Mouse (Mus musculus): Measurements from ENCODE around the gene Ing1. TPM values are rescaled to one million over a fixed set of nuclear protein-coding genes. Genes with fewer than 3 reads are reported as not detected.
A peak's percentile ranks its signal among the peaks of the same experiment; 100 is the strongest.

The Ing1 gene
- 10 to 100 TPM; 26.5 to 29.0 TPM for total RNA-seq (2021)
- long read RNA-seq, experiment 1, transcript Ing1-201 (2 exons, 2,814 nt), result minor isoform, 23 of 52 reads
- long read RNA-seq, experiment 1, transcript Ing1-202 (2 exons, 1,971 nt), result major isoform, 25 of 52 reads
- long read RNA-seq, experiment 1, partial matches to known transcripts, result 1 of 52 reads
- long read RNA-seq, experiment 1, other reads (novel, unspliced or antisense), result 1 of 52 reads
- long read RNA-seq, experiment 2, transcript Ing1-201 (2 exons, 2,814 nt), result minor isoform, 19 of 48 reads
- long read RNA-seq, experiment 2, transcript Ing1-202 (2 exons, 1,971 nt), result major isoform, 20 of 48 reads
- long read RNA-seq, experiment 2, partial matches to known transcripts, result 0 of 48 reads
- long read RNA-seq, experiment 2, other reads (novel, unspliced or antisense), result 7 of 48 reads

DNA sequence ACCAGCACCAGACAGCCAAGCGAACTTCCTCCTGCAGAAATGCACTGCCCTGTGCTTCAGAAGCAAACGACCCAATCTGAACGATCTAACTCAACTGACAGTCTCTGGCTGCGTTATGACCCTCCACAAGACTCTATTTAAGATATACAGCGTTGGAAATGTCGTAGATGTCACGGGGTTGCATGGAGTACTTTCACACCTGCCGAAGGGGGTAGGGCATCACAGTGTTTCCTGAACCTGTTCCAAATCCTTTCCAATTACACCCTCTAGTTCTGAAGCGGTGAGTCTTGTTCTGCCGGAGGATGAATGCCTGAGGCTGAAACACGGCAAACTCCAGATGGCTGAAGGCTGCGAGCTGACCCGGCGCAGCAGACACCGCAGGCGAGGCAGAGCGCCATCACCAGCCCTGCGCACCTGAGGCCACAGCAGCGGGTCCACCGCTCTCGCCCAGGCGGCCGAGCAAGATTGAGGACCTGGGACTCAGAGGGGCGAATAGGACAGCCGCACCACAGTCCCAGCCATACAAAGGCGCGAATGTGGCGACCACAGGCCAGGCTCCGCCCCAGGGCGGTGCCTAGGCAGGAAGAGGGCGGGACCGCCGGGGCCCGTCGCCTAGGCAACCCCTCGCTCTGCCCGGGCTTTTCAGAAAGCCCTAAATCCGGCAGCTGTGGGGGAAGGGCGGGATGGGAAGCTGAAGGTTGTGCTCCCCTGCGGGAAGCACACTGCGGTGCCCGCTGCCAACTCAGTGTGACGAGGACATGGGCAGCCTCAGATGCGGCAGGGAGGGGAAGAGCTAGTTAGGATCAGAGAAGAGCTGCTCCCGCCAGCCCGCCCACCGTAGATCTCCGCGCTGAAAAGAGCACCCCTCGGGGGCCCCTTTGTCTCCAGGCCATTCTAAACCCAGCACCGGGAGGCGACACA is at the start of gene Ing1:
Gene Ing1, plus strand, starts transcription at position 773 of the 921 bp plus-strand sequence.
- DNase-seq, result peak; percentile 92

DNA sequence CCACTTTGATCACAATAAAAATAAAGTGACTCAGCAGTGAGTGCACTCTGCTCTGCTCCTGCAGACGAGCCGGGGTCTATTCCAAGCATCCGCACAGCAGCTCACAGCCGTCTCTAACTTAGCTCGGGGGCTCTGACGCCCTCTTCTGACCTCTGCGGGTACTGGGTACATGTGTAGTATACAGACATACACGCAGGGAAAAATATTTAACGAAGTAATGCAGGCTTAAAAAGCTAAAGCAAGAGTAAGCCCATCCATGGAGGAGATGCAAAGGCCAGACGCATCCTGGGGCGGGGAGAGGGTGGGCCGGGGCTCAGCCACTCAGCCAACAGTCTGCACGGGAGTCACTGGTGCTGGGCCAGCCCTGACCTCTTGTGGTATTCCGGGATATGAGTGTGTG is 49.3 kb upstream of the Ing1 start:
- DNase-seq, result no peak

DNA sequence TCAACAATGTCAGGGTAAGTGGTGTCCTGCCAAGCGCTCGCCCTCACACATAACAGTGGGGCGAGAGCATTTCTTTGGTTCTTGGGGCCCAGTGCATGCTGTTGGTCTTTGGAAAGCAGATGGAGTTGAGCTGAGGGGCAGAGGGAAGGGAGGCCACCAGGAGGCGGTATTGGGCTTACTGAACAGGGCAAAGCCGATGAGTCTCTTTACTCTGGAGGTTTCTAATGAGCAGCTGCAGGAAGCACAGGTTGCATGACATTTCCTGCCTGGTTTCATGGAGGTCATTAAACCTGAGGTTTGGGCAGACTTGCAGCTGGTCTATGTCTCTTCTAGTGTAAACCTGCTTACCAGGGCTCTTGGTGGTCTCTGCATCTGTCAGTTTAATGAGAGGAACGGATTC is 48.6 kb upstream of the Ing1 start:
- peak; percentile 71 for DNase-seq

DNA sequence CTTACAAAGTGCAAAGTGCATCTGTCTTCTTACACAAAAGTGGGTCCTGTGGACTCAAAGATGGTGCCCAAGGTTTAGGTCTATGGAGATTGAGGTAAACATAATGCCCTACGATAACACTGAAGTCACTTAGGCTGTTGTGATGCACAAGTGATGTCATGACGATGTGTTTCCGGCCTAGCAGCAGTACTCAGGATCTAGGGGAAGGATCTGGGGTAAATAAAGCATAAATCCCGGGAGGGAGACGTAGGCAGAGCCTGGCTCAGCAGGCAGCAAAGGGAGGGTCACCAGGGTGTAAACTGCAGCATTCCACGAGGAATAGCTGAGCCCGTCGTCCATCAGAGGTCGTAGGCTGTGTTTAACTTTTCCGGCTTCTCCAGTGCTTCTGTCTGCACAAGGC is 46.5 kb upstream of the Ing1 start:
- no peak for DNase-seq

DNA sequence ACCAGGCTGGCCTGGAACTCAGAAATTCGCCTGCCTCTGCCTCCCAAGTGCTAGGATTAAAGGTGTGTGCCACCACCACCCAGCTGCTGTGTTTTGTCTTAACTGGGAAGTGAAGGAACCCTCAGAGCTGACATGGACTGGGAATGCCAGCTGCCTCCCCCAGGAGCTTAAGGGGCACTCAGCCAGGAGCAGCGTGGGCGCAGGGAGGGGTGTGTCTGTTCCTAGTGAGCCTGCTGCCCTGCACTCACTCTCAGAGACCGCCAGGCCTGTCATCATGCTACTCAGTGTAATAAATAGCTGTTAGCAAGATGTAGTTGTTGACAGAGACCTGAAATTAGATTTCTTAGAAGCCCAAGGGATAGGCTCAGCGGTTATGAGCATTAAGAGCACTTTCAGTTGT is 44.4 kb upstream of the Ing1 start:
- DNase-seq, result no peak

DNA sequence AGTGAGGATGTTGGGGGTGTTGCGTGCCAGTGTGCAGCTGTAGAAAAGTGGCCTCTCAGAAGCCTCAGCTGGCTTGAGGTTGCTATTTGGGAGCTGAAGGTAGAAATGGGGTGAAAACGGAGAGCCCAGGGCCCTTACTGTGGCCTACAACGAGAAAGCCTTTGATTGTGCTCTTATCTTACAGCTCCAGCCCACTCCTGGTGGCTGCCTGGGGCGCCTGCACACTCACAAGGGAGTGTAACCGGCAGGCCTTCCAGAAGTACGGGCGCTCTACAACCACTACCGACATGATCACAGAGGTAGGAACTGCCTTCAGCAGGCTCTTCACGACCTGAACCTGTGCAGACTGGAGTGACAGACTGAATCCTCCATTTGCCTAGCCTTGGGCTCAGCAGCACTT is 42.7 kb upstream of the Ing1 start:
- DNase-seq, result no peak

DNA sequence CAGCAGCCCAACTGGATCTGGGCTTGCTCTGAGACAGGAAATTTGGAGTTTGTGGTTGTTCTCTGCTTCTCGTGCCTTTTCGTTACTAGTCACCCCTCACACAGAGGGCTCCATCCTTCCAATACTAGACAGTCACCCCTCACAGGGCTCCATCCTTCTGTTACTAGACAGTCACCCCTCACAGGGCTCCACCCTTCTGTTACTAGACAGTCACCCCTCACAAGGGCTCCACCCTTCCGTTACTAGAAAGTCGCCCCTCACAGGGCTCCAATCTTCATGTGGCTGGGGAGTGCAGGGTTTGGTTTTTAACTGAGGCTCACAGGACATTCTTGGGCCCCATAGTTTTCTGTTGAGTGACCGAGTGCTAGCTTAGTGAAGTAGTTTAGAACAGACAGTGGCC is 42.1 kb upstream of the Ing1 start:
- no peak for DNase-seq

DNA sequence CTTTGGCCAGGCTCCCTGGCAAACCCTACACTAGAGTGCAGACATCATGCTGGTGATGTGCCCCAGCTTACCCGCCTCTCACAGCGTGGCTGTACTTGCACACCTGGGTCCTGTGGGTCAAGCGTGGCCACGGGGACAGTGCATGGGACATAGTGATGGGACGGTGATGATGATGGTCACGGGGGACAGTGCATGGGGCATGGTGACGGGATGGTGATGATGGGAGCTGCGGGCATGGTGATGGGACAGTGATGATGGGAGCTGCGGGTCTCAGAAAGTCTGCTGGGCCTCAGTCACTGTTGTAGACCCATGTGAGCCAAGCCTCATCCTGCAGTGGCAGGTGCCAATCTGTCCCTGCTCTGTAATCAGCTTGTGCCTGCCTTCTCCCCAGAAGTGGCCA is 39.1 kb upstream of the Ing1 start:
- DNase-seq, result no peak

DNA sequence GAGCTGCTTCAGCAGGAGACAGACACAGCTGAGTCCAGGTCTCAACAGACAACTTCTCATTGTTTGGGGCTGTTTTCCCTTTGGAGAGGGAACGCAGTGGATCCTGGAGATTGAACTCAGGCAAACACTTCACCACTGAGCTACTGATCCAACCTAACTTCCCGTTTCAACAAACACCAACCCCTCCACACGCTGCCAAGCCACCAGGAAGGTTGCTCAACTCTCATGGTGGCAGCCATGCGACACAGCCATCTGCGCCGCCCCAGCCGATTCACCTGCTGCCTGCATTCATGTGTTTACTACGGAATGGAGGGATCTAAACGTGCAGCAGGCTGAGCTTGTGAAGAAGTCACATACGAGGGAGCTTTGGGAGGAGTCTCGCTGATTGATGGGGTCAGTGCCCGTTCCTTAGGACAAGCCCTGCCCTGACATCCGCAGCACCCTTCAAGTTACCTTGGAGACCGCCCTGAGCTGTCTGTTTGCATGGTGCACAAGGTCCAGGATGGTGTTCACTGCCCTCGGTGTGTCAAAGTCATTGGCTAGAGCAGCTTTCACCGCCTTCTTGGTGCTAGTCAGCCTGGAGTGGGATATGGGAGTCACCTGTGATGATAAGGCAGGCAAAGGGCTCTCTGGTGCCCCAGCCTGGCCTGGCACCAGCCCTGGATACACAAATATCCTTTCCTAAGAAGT is 37.9 kb upstream of the Ing1 start:
- DNase-seq, result no peak

DNA sequence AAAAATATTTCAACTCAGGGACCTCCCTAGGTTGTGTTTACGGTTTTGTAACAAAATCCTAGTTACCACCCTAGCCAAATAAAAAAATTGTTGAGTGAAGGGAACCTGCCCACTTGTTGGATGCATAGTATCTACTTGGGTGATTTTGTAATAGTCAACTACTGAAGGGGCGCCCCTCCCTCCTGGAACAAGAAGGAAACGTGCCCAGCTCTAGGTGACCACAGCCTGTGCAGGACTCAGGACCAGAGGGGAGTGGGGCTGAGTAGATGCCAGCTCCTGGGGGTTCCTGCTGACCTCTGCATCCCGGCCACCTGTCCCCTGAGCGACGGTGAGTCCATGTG is 37.3 kb upstream of the Ing1 start:
- DNase-seq, result no peak

DNA sequence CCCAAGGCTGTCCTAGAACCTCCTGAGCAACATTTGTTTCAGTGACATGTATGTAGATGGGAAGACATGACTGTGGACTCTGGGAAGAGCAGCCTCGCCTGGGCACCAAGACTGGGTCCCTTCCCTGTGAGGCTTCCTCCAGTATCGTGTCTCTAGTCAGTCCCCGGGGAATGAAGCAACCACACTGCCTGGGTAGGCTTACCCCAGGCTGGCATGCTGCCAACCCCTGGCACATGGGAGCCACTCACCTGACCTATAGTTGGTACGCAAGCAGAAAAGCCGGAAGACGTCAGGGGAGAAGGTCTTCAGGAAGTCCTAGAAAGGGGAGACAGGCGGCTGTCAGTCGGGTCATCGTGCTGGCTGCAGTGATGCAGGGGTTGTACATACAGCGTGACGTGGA is 36.7 kb upstream of the Ing1 start:
- no peak for DNase-seq

DNA sequence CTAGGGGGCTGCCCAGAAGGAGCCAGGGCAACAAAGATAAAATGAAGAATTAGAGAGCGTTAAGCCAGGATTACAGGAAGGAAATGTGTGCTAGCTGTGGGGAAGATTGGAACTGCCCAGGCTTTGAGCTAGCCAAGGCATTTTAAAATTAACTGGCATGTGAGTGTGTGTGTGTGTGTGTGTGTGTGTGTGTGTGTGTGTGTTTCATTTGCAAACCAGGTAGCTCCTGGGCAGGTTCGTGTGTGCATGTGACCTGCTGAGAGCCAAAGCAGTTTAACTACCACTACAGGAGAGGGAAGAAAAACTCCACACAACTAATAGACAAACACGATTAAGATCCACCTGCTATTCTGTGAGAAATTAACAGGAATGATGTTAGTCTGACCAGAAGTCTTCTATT is 32.0 kb upstream of the Ing1 start:
- no peak for DNase-seq

DNA sequence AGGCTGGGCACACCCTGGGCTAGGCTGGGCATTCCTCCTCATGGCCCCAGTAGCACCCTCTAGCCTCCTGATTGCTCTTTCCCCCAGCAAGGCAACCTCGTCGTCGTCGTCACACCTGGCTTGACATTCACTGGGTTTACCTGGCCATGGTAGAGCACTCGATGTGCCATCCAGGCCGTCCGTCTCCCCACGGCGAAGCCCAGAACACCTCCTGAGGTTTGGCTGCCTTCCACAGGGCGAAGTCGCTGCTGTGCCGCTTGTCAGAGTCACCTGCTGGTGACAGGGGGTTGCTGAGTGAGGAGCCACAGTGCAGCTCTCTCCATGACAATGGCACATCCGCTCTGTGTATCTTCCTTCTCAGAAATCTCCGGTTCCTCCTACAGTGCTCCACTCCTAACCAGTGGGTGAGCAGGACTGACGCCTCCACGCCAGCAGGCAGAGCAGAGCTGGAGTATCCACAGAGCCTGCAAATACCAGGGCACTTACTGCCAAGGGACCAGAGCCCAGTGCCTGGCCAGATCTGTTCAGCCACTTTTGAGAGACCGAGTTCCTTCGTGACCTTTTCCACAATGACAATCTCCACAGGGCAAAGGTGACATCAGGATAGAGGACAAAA is 25.1 kb upstream of the Ing1 start:
- no peak for DNase-seq

DNA sequence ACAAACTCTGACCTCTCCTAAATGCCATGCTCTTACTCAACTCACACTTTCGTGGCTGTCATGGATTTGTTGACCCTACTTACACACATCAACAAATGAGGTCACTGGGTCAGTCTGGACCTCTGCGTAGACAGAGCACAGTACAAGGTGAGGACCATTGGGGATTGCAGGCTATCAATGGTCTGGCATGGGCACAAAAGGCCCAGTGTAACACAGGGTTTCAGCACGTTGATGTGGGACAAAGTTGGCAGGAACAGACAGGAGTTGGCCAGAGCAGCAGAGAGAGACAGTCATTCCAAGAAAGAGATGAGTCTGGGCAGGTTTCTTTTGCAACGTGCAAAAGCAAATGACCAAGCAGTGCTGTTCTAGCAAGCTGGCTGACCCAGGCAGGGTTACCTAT is 24.5 kb upstream of the Ing1 start:
- DNase-seq, result no peak

DNA sequence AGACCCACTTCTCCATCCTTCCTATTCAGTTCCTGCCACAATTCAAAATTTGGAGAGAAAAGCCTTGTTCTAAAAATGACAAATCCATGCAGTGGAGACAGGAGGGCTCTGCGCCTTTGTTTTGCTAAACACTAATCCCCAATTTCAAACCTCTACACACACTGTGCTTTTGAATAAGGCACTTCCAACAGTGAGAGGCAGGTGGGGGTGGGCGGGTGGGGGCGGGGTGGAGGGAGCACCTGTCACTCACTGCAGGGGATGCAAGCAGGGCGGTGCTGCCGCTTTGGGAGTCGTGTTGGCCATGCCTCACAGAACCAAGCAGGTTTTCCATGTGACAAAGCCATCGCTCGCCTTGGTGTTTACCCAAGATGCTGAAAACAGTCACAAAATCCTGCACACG is 20.9 kb upstream of the Ing1 start:
- no peak for DNase-seq

DNA sequence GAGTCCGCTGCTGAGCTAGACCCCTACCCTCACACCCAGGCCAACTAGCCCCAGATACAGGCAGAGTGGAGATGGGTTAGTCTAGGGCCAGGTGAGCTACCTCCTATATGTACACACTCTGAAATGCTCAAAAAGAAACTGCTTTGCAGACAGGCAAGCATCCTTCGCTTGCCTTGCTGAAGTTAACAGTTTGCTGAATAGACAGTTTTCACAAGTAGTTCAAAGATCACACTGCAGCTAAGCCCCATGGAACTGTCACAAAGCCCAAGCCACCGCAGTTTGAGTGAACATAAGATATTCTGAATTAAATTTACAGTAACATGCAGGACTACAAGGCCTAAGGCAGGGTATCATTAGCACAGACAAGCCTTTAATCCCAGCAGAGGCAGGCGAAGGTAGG is 16.3 kb upstream of the Ing1 start:
- DNase-seq, result no peak

DNA sequence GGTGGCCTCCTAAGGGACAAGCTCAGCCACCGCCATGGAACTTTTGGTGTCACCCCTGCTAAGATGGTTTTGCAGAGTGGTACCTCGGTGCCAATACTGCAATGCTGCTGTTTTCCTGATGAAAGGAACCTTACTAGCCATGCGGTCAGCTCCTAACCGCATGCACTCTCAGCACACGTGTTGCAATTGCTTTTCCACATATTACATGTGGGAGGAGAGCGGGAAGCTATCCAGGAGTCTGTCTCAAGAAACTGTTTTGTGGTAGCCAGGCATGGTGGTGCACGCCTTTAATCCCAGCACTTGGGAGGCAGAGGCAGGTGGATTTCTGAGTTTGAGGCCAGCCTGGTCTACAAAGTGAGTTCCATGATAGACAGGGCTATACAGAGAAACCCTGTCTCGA is 15.2 kb upstream of the Ing1 start:
- DNase-seq, result no peak

DNA sequence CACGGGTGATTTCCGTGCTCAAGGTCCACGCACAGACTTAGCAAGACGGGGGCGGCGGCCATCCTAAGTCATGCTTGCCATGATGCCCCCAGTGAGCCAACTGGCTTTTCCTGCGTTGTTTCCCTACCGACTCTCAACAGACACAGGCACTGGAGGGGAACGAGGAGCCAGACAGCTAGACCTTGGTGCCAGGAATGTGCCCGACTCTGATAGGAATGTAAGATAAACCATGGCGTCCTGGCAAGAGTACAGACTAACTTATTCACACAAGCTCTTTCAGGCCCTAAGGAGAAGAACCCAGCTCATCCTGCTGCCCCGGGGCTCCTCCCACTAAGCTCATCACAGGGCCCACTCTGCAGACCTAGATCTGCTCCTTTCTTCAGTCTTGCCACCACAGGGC is 13.3 kb upstream of the Ing1 start:
- DNase-seq, result no peak

DNA sequence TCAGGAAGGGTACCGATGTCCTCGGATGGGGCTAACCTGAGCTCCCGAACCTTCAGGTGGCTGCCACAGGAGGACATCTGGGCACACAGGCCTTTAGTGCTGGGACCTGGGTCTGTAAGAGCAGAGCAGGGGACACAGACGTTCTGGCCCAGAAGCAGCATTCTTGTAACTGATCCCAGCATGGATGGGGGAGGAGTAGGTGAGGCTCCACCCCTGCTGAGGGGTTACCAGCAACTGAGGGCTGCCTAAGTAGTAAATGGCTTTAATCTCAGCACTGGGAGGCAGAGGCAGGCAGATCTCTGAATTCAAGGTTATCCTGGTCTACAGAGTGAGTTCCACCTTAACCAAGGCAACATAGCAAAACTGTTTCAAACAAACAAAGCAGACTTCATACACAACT is 12.5 kb upstream of the Ing1 start:
- DNase-seq, result no peak

DNA sequence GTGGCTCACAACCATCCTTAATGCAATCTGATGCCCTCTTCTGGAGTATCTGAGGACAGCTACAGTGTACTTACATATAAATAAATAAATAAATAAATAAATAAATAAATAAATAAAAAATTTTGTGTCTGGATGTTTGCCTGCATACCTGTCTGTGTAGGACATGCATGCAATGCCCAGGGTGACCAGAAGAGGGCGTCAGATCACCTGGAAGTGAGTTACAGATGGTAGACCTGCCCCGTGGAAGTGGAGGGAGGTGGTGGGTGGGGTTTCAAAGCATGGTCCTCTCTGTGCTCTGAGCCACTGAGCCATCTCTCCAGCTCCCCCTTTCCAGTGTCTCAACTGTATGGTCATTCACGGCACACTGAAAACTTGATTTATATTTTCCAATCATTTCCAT is 11.0 kb upstream of the Ing1 start:
- DNase-seq, result peak; percentile 47

DNA sequence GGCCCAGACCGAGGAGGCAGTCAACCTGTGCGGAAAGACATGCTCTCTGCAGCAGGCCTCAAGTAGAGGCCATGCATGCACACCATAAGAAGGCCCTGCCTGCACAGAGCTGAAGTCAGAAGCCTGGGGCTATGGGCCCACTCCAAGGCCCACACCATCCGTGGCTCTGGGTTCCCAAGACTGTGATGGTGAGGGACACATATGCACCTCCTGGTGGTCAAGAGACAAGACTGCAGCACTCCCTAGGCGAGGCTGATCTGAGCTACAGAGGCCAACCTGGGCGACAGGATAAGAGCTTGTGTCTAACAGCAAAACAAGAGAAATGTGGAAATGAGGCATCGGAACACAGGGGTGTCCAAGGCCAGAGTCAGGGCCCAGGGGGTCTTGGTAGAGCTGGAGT is 8.3 kb upstream of the Ing1 start:
- no peak for DNase-seq

DNA sequence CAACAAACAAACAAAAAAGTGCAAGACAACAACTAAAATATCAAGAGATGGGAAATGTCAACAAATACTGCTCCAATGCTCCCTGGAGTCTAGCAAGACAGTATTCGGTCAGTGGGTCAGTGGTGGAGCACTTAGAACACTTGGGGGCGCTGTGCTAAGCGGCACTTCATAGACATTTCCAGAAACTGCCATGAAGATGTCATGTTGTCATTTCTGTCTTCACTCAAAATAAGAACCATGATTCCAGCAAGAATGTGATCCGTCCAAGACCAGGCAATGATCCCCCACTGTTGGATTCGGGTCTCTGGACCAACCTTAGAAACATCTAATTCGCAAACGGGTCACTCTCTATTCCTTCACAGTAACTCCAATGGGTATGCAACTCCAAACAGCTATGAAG is 5.7 kb upstream of the Ing1 start:
- DNase-seq, result peak; percentile 58
